Mouse (Mus musculus): ENCODE measurements around the gene Olfr699. TPM values are rescaled to one million over a fixed set of nuclear protein-coding genes. Genes with fewer than 3 reads are reported as not detected.
"Not testable (repeated sequence)": the region's sequence is repeated elsewhere in the genome, so short reads cannot be mapped to it uniquely, and the experiment has no call there.

Olfr699 gene
- total RNA-seq (2021): not detected
- long read RNA-seq, experiment 1: 0 reads
- long read RNA-seq, experiment 2: 0 reads

GRCm38 (mm10) chr7:106793098-106793497, at the start of gene Olfr699:
Olfr699 (minus strand) TSS chr7:106793198.
- DNase-seq (ENCODE audit: low spot score in 2 of 2): no peak

GRCm38 (mm10) chr7:106833793-106834192, 40.8 kb upstream of the Olfr699 start, which contains the start of gene Olfr702:
Olfr702 (minus strand) TSS chr7:106833893.
- DNase-seq (ENCODE audit: low spot score in 2 of 2): no peak

- DNase-seq (ENCODE audit: low spot score in 2 of 2): no peak
Measured at GRCm38 (mm10) chr7:106818414-106818813, 25.4 kb upstream of the Olfr699 start.

- no peak for DNase-seq (ENCODE audit: low spot score in 2 of 2)
Measured at GRCm38 (mm10) chr7:106815775-106816174, 22.8 kb upstream of the Olfr699 start.

- no peak for DNase-seq (ENCODE audit: low spot score in 2 of 2)
Measured at GRCm38 (mm10) chr7:106813829-106814228, 20.8 kb upstream of the Olfr699 start, which contains the start of gene Olfr701. Olfr701 (plus strand) TSS chr7:106814129.

- DNase-seq (ENCODE audit: low spot score in 2 of 2): no peak
Measured at GRCm38 (mm10) chr7:106808734-106809133, 15.7 kb upstream of the Olfr699 start, which contains the start of gene Olfr700. Olfr700 (minus strand) TSS chr7:106808834.

GRCm38 (mm10) chr7:106788330-106788729, 4.7 kb downstream of the Olfr699 start:
- DNase-seq (ENCODE audit: low spot score in 2 of 2): no peak

GRCm38 (mm10) chr7:106761008-106761407, 32.0 kb downstream of the Olfr699 start:
- DNase-seq (ENCODE audit: low spot score in 2 of 2): not testable (repeated sequence)

- DNase-seq (ENCODE audit: low spot score in 2 of 2): no peak
Measured at GRCm38 (mm10) chr7:106758800-106759199, 34.2 kb downstream of the Olfr699 start.

GRCm38 (mm10) chr7:106755297-106755696, 37.7 kb downstream of the Olfr699 start, which contains the start of gene Olfr698:
Olfr698 (minus strand) TSS chr7:106755397.
- no peak for DNase-seq (ENCODE audit: low spot score in 2 of 2)

- DNase-seq (ENCODE audit: low spot score in 2 of 2): no peak
Measured at GRCm38 (mm10) chr7:106745811-106746210, 47.2 kb downstream of the Olfr699 start.

GRCm38 (mm10) chr7:106742343-106742742, 50.7 kb downstream of the Olfr699 start, which contains the start of gene Olfr697:
Olfr697 (minus strand) TSS chr7:106742443.
- no peak for DNase-seq (ENCODE audit: low spot score in 2 of 2)

Other genes starting within 250 kb of the Olfr699 start
- not detected for gene Olfr693, start 112.6 kb downstream of the Olfr699 start, total RNA-seq (2021)
- not detected for gene Olfr694, start 101.4 kb downstream of the Olfr699 start, total RNA-seq (2021)
- gene Olfr695, start 76.8 kb downstream of the Olfr699 start, total RNA-seq (2021): not detected
- gene Olfr697, start 50.8 kb downstream of the Olfr699 start, total RNA-seq (2021): not detected
- not detected for gene Olfr698, start 37.8 kb downstream of the Olfr699 start, total RNA-seq (2021)
- not detected for gene Olfr700, start 15.6 kb upstream of the Olfr699 start, total RNA-seq (2021)
- not detected for gene Olfr701, start 20.9 kb upstream of the Olfr699 start, total RNA-seq (2021)
- not detected for gene Olfr702, start 40.7 kb upstream of the Olfr699 start, total RNA-seq (2021)
- not detected for gene Olfr703, start 50.2 kb upstream of the Olfr699 start, total RNA-seq (2021)
- gene Olfr704, start 70.0 kb upstream of the Olfr699 start, total RNA-seq (2021): not detected
- not detected for gene Olfr705, start 83.7 kb upstream of the Olfr699 start, total RNA-seq (2021)
- not detected for gene Olfr706, start 95.0 kb upstream of the Olfr699 start, total RNA-seq (2021)
- gene Olfr707, start 108.0 kb upstream of the Olfr699 start, total RNA-seq (2021): not detected
- gene Olfr1532-ps1, start 114.8 kb upstream of the Olfr699 start, total RNA-seq (2021): not detected
- under 1 TPM in 1 of 2 experiments, not detected in 1; 0.07 TPM for gene Olfr709-ps1, start 139.0 kb upstream of the Olfr699 start, total RNA-seq (2021)
- gene Olfr710, start 155.1 kb upstream of the Olfr699 start, total RNA-seq (2021): not detected
- gene Olfr6, start 170.7 kb upstream of the Olfr699 start, total RNA-seq (2021): not detected
- gene Olfr711, start 182.3 kb upstream of the Olfr699 start, total RNA-seq (2021): not detected
- gene Olfr2, start 212.9 kb upstream of the Olfr699 start, total RNA-seq (2021): not detected
- not detected for gene Olfr713, start 238.0 kb upstream of the Olfr699 start, total RNA-seq (2021)

Data from left cerebral cortex, adult 18-20 months (tissue).